Mouse (Mus musculus) megakaryocyte, embryonic 14.5 days (primary cell): Measurements from ENCODE around the gene Rab25. TPM values are rescaled to one million over a fixed set of nuclear protein-coding genes. Genes with fewer than 3 reads are reported as not detected.
"Not testable (repeated sequence)": the region's sequence is repeated elsewhere in the genome, so short reads cannot be mapped to it uniquely, and the experiment has no call there.

ENCODE experiments used
- H3K27me3 ChIP-seq: replicated peaks from 2 replicates; pipeline ENCODE3; 2012; ENCODE audit warnings: inconsistent platforms
- H3K36me3 ChIP-seq: replicated peaks from 2 replicates; pipeline ENCODE3; 2012; ENCODE audit warnings: low read length, inconsistent platforms, mixed read lengths
- H3K4me1 ChIP-seq: 2 replicates; pipeline ENCODE4 v1.6.1; 2012; ENCODE audit warnings: inconsistent platforms
- H3K4me3 ChIP-seq: replicated peaks from 2 replicates; pipeline ENCODE3; 2012; ENCODE audit warnings: moderate library complexity, mild to moderate bottlenecking, inconsistent platforms
- H3K9me3 ChIP-seq: 2 replicates; pipeline ENCODE4 v1.6.1; 2012; ENCODE audit warnings: inconsistent platforms
- FLI1 ChIP-seq: IDR thresholded peaks from 2 replicates; pipeline ENCODE4 v1.6.1; 2012; ENCODE audit warnings: low read length, inconsistent platforms, mixed read lengths
- GATA1 ChIP-seq: IDR thresholded peaks from 3 replicates; pipeline ENCODE4 v1.6.1; 2012; ENCODE audit warnings: mixed read lengths, low read length, inconsistent platforms, borderline replicate concordance
- polyA plus RNA-seq: library from polyadenylated mRNA; stranded (reverse); fragments of >175 nt; gene quantifications from 2 replicates; pipeline ENCODE4 v1.2.3, GENCODE M21; 2012; ENCODE audit warnings: low replicate concordance; ENCODE audit not compliant: insufficient read depth

Rab25 gene
- polyA plus RNA-seq, 1 experiment, result 0.51 TPM

GRCm38 (mm10) chr3:88579454-88580117, 31.5 kb upstream of the Rab25 start:
- Histone ChIP-seq H3K36me3 (peaks cover 32% of the 10 kb centered on the region), H3K27me3 (no peaks in the 10 kb centered on the region), H3K4me3 (peak overlapping the region; percentile 94), H3K4me1 (peaks cover 38% of the 10 kb centered on the region), H3K9me3 (no peaks in the 10 kb centered on the region)
- no peak for TF ChIP-seq GATA1
- TF ChIP-seq FLI1, result peak; percentile 95

- TF ChIP-seq FLI1 (no peak), GATA1 (no peak)
- H3K4me3 ChIP-seq, result peak overlapping the region; percentile 94
- H3K4me1 ChIP-seq, result peaks cover 40% of the 10 kb centered on the region
- no peaks in the 10 kb centered on the region for H3K9me3 ChIP-seq
- no peaks in the 10 kb centered on the region for H3K27me3 ChIP-seq
- H3K36me3 ChIP-seq, result peaks cover 27% of the 10 kb centered on the region
Observed at GRCm38 (mm10) chr3:88578498-88579424, 30.7 kb upstream of the Rab25 start.

GRCm38 (mm10) chr3:88577846-88578245, 29.7 kb upstream of the Rab25 start:
- not testable (repeated sequence) for H3K4me3 ChIP-seq, H3K27me3 ChIP-seq, H3K9me3 ChIP-seq
- peaks cover 18% of the 10 kb centered on the region for H3K36me3 ChIP-seq
- peaks cover 34% of the 10 kb centered on the region for H3K4me1 ChIP-seq

- H3K4me1 ChIP-seq, result peaks cover 26% of the 10 kb centered on the region
- TF ChIP-seq FLI1 (no peak), GATA1 (no peak)
- no peaks in the 10 kb centered on the region for H3K9me3 ChIP-seq
- H3K36me3 ChIP-seq, result no peaks in the 10 kb centered on the region
- H3K4me3 ChIP-seq, result no peak within 1 kb of the TSS
- no peaks in the 10 kb centered on the region for H3K27me3 ChIP-seq
Observed at GRCm38 (mm10) chr3:88575540-88575939, 27.4 kb upstream of the Rab25 start, which contains the start of gene Ssr2. Gene Ssr2 (plus strand): TSS chr3:88575876.

- H3K27me3 ChIP-seq, result no peaks in the 10 kb centered on the region
- no peak overlapping the region for H3K4me3 ChIP-seq
- H3K4me1 ChIP-seq, result peaks cover 15% of the 10 kb centered on the region
- no peaks in the 10 kb centered on the region for H3K9me3 ChIP-seq
- TF ChIP-seq GATA1, result no peak
- no peak for TF ChIP-seq FLI1
- H3K36me3 ChIP-seq, result peaks cover 17% of the 10 kb centered on the region
Observed at GRCm38 (mm10) chr3:88573810-88574209, 25.7 kb upstream of the Rab25 start.

GRCm38 (mm10) chr3:88572835-88573234, 24.7 kb upstream of the Rab25 start:
- Histone ChIP-seq H3K4me3 (no peak overlapping the region), H3K4me1 (peaks cover 17% of the 10 kb centered on the region), H3K36me3 (peaks cover 27% of the 10 kb centered on the region), H3K9me3 (no peaks in the 10 kb centered on the region), H3K27me3 (no peaks in the 10 kb centered on the region)
- TF ChIP-seq FLI1 (no peak), GATA1 (no peak)

GRCm38 (mm10) chr3:88571856-88572255, 23.8 kb upstream of the Rab25 start:
- no peak for TF ChIP-seq FLI1
- TF ChIP-seq GATA1, result no peak
- Histone ChIP-seq H3K4me1 (peaks cover 20% of the 10 kb centered on the region), H3K4me3 (no peak overlapping the region), H3K36me3 (peaks cover 34% of the 10 kb centered on the region), H3K9me3 (no peaks in the 10 kb centered on the region), H3K27me3 (no peaks in the 10 kb centered on the region)

- H3K27me3 ChIP-seq, result no peaks in the 10 kb centered on the region
- peaks cover 17% of the 10 kb centered on the region for H3K4me1 ChIP-seq
- peaks cover 49% of the 10 kb centered on the region for H3K36me3 ChIP-seq
- H3K4me3 ChIP-seq, result no peak overlapping the region
- H3K9me3 ChIP-seq, result no peaks in the 10 kb centered on the region
- TF ChIP-seq GATA1, result no peak
- TF ChIP-seq FLI1, result no peak
Observed at GRCm38 (mm10) chr3:88570341-88570740, 22.2 kb upstream of the Rab25 start.

GRCm38 (mm10) chr3:88569694-88570093, 21.6 kb upstream of the Rab25 start:
- peaks cover 56% of the 10 kb centered on the region for H3K36me3 ChIP-seq
- H3K4me1 ChIP-seq, result peaks cover 17% of the 10 kb centered on the region
- no peak overlapping the region for H3K4me3 ChIP-seq
- H3K9me3 ChIP-seq, result no peaks in the 10 kb centered on the region
- TF ChIP-seq FLI1, result no peak
- no peak for TF ChIP-seq GATA1
- H3K27me3 ChIP-seq, result no peaks in the 10 kb centered on the region

- no peak overlapping the region for H3K4me3 ChIP-seq
- H3K4me1 ChIP-seq, result peaks cover 17% of the 10 kb centered on the region
- H3K36me3 ChIP-seq, result peaks cover 62% of the 10 kb centered on the region
- H3K27me3 ChIP-seq, result no peaks in the 10 kb centered on the region
- no peaks in the 10 kb centered on the region for H3K9me3 ChIP-seq
- TF ChIP-seq GATA1, result no peak
- TF ChIP-seq FLI1, result no peak
Observed at GRCm38 (mm10) chr3:88569093-88569492, 21.0 kb upstream of the Rab25 start.
